Mouse (Mus musculus): ENCODE results near the gene Pex7.

The Pex7 gene

DNA sequence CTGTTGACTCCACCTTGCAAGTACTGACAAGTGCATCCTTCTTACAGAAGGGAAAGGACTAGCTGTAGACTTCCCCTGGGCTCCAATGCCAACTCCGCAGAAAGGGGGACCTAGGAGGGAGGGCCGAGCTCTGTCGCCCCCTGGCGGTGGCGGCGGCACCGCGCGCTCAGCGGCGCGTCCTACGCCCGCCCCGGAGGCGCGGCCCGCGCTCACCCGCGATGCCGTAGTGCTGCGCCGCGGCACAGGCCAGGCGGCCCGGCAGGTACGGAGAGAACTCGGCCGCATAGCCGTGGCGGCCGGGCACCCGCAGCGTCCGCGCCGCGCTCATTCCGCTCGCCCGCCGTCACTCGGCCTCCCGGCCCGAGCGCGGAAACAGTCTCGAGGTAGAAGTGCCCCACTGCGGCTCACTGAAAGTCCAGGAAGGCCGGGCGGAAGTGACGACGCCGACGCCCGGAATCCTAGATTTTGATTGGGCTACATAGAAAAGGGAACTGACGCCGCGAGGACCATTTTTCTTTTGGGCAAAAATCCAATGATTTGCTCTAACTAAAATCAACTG, at the start of gene Pex7:
Pex7 (minus strand) TSS at position 444 of the 559 bp plus-strand sequence.
- peak; percentile 91 for DNase-seq (ENCODE audit: low read depth, low spot score)

DNA sequence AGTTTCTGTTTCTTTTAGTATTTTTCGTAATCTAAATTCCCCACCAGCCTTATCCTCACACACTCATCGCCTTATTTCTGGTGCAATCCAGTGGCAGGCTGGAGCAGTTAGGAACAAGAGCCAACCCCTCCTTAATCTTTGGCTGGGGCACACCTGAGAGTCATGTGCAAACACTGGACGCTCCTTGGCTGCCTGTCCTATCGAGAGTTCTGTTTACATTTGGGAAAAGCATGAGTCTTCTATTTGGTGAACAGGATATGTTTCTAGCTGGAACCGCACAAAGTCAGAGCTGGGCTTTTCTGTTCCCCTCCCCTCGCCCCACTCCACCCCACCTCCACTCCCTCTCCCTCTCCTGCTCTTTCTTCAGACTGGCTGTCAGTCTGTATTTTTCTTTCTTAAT, 49.3 kb upstream of the Pex7 start:
- no peak for DNase-seq (ENCODE audit: low read depth, low spot score)

DNA sequence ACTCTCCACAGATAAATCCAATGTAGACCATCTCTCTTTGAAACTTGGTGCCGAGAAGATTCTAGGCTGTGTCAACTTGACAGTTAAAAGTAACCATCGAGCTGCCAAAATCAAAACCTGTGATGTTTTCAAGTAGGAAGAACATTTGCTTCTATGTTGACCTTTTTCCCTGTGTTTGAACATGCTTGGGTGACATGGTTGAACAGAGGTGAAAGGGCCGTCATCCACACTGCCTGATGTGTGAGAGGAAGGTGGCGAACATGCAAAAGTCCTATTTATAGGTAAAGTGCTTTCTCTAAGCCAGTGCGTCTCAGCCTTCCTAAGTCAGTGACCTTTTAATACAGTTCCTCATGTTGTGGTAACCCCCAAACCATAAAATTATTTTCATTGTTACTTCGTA, 48.3 kb upstream of the Pex7 start:
- DNase-seq (ENCODE audit: low read depth, low spot score) = no peak

DNA sequence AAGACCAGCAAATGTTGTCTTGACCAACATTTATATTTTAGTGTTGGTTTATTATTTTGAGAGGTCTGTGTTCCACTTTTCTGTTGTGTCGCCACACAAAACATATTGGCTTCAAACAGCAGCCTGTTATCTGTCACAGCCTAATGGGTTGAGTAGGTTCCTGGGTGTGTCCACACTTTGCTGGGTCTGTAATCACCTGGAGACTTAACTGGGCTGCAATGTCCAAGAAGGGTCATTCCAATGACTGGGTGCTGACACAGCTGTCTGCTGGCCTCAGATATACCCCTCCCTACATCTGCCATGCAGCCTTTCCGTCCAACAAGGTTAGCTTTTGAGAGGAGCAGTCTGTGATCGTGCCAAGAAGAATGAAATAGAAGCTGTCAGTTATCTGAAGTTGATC, 47.1 kb upstream of the Pex7 start:
- DNase-seq (ENCODE audit: low read depth, low spot score) = no peak

DNA sequence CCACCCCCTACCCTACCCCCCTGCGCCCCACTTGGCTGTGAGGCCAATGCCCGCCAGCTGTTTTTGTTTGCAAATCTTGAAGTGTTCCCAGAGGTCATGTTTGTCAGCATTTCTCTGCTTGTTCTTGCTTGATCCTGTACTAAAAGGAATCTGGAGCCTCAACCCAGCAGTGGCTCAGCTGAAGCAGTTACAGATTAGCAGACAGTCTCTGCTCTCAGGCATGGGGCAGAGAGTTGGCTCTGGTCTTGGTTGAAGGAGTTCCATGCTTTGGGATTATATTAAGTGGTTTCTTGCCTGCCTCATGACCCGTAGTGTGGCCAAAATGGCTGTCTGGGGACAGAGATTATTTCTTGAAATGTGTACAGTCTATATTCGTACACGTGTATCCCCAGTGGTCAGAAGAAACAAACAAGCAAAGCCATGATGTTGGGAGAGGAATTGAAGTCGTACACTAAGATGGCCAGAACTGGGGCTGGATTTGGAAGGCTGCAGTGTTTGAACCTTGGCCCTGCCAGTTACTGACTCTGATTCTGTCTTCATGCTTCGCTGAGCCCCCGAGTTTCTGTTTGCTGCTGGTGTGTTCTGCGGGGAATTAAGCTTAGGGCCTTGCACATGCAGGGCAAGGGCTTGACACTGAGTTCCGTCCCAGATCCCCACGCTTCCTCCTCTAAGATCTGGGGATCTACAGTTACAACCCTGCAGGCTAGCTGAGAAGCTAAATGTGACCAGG, 45.7 kb upstream of the Pex7 start:
- DNase-seq (ENCODE audit: low read depth, low spot score) = no peak

DNA sequence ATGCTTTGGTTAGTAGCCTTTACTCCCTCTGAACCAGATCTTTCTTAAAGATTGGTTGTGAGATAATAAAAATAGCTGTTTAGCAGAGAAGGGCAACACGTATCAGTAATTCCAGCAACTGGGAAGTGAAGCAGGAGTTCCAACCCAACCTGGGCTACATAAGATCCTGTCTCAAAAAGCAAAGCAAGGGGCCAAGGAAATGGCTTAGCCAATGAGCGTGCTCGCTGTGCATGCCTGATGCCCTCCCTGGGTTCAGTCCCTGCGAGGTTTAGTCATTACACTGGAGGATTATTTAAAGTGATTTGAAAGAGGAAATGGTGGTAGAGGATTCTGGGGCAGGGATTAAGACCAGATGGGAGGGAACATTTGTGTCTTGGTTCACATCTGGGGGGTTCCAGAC, 41.6 kb upstream of the Pex7 start:
- no peak for DNase-seq (ENCODE audit: low read depth, low spot score)

DNA sequence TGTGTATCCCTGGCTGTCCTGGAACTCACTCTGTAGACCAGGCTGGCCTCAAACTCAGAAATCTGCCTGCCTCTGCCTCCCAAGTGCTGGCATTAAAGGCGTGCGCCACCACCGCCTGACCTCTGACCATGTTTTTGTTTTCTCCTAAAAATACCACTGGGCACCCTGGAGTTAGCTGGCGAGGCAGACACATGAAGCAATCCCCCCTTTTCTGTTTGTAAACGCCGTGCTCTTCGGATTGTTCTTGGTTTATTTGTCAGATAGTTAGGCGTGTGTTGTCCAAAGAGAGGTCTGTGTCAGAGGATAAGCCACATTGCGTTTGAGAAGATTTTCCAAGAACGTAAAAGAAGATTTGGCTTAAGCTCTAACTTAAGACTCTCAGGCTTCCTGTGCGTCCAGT, 40.9 kb upstream of the Pex7 start:
- no peak for DNase-seq (ENCODE audit: low read depth, low spot score)

DNA sequence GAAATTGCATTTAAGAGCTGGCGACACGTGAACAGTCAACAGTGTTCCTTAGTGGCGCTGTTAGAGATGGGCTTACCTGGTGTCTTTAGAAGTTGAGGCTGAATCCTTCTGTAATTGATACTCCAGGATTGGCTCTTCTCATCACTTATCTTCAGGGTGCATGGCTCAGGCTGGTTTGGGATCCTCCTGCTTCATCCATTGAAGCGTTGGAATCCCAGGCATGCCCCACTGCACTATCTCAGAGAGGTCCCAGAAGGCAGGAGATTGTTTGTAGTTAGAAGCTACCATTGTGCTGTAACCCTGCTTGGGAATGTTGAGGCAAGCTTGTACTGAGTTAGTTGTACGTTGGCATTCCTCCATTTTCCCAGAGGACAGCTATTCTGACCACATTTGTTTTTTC, 40.4 kb upstream of the Pex7 start:
- DNase-seq (ENCODE audit: low read depth, low spot score) = no peak

DNA sequence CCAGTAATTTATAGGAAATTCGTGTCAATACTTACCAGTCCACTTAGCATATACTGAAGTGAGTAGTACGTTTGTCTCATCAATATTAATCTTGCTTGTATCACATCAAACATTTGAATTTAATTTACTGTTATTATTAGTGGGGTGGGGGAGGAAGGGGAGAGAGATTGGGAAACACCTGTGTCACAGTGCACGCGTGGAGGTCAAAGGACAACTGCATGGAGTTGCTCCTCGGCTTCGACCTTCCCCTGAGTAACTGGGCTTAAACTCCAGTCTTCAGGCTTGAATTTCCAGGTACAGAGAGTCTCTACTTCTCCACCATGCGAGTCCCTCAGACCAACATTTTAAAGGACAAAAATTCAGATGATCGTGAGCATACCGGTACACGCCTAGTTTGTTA, 40.0 kb upstream of the Pex7 start:
- no peak for DNase-seq (ENCODE audit: low read depth, low spot score)

DNA sequence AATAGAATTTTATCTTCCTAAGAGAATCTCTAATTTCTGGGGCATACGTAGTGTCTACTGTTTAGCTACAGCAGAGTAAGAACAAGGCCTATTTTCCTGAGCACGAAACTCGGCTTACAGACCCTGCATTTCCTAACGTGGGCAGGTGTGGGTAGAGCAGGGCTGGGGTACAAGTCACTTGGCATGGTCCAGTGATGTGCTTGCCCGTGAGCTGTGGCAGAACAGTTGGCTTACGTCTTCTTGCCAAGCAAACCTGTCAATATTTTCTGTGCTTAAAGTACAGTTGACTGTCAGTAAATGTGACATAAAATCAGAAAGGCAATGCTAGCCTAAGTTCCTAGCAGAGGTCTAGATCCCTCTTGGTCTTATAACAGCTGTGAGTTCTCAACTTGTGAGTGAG, 39.2 kb upstream of the Pex7 start:
- DNase-seq (ENCODE audit: low read depth, low spot score) = no peak

DNA sequence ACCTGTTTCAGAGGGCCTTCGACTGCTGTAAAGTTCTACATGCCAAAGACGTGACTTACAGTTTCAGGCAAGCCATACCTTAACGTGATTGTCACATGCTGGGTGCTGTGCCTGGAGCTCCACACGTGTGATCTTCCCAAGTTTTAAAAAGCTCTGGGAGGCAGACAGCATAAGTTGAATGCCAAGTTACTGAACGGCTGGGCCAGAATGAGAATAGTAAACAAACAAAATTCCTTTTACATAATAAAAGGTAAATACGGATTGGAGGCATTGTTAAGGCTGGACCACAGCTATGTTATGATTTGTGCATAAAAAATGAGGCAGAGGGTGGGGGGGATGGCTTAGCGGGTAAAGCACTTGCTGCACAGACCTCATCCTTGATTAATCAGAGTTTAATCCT, 38.2 kb upstream of the Pex7 start:
- DNase-seq (ENCODE audit: low read depth, low spot score) = no peak

DNA sequence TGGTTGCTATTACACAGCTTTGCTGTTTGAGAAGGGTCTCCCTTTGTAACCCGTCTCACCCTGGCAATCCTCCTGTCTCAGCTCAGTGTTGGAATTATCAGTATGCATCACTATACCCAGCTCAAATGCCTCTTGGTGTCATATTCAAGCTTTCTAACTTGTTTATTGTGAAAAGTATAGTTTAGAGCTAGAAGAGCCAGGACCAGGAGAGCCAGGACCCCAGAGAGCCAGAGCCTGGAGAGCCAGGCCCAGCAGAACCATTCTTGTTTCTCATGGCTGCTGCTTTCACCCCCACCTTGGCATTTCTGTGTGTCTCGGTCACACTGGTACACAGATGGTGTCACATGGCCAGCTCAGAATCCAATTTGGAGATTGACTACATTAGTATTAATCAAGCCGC, 35.1 kb upstream of the Pex7 start:
- DNase-seq (ENCODE audit: low read depth, low spot score) = no peak

DNA sequence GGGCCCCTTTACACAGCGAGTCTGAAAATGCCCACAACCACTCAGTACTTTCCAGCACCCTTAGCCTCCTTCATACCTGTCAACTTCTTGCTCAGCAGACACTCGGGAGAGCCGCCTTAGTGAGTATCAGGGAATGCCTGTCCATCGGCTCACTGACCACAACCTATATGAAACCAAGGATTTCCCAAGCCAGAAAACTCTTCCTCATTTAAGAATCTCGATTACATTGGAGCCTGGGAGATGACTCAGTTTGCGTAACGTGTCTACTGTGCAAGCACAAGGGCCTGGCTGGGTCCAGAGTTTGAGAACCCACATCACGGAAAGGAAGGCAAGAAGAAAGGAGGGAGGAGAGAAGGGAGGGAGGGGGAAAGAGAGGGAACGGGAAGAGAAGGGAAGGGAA, 34.4 kb upstream of the Pex7 start:
- no peak for DNase-seq (ENCODE audit: low read depth, low spot score)

DNA sequence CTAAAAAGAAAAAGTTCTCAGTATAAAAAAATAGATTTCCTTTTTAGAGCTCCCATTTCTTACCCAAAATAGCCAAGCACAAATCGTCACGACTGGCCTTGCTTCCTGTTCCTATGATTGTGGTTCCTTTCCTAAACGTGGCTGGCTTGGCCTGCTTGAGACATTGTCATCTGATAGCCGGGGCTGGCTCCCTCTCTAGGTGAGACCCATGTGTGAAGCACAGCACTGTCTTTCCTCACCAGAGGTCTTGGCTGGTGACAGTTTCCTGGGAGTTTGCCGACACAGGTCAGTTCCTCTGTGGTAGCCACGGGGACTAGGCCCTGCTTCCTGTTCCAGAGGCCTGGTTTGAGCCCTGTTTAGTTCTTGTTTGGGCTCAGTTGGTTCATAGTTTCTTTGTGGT, 33.6 kb upstream of the Pex7 start:
- DNase-seq (ENCODE audit: low read depth, low spot score) = no peak

DNA sequence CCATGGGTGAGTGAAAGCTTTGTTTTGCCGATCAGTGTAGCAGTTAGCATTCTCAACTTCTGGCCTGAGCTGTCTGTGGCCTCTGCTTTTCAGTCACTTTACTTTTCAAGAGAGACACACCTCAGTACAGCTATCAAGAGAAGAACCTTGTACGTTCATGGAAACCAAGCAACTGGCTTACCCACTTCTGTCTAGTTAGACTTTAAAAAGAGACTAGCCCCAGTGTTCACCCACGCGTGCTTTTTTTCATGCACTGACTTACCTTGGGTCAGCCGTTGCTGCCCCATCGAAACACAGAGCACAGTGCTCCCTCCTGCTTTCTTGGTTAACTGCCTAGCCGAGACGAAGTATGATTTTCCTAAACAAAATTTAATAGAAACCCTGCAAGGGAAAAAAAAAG, 33.1 kb upstream of the Pex7 start:
- no peak for DNase-seq (ENCODE audit: low read depth, low spot score)

DNA sequence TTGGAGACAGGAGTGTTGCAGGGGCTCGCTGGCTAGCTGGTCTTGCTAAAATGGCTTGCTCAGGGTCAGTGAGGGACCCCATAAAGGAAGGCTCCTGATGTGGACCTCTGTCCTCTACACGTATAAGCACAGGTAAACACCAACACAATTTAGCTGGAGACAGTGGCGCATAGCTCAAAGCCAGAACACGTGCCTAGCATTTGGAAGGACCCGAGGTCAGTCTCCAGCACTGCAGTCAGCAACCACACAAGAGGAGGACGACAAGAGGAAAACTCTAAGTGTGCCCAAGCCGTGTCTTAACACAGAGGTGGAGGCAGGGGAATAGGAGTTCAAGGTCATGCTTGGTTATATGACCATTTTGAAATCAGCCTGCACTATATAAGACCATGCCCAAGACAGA, 32.6 kb upstream of the Pex7 start:
- DNase-seq (ENCODE audit: low read depth, low spot score) = no peak

DNA sequence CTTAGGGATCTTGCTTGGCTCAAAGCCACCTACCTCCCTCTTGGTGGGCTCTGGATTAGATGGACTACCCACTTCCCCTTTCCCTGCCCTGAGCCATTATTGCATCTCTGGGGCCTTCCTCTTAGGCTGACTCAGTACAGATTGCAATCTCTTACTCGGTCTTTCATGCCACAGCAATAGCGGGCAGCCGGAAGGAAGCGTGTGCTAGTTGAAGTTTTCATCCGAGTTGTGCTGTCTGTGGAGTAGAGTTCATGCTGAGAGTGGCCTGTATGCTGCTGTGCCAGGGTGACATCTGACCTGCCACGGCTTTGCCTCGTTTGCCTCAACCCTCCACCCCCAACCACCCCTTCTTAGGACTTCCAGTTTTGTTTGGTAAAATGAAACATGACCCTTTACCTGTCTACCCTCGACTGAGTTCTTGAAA, 31.8 kb upstream of the Pex7 start:
- no peak for DNase-seq (ENCODE audit: low read depth, low spot score)

DNA sequence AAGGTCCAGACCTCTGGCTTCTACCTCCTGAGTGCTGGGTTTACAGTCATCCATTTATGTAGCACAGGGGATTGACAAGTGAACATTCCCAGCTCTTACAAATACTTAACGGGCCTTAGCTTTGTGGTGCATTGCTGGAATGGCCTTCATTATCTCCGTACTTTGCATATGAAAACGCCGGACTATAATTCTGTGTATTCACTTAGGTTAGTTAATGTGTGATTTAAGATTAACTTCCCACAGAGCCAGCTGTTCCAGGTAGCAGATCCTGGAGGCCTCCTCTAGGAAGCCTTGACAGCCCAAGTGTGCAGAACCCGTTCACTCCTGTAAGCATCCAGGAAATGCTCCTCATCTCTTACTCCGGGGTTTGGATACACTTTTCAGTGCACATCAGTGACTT, 31.2 kb upstream of the Pex7 start:
- no peak for DNase-seq (ENCODE audit: low read depth, low spot score)

DNA sequence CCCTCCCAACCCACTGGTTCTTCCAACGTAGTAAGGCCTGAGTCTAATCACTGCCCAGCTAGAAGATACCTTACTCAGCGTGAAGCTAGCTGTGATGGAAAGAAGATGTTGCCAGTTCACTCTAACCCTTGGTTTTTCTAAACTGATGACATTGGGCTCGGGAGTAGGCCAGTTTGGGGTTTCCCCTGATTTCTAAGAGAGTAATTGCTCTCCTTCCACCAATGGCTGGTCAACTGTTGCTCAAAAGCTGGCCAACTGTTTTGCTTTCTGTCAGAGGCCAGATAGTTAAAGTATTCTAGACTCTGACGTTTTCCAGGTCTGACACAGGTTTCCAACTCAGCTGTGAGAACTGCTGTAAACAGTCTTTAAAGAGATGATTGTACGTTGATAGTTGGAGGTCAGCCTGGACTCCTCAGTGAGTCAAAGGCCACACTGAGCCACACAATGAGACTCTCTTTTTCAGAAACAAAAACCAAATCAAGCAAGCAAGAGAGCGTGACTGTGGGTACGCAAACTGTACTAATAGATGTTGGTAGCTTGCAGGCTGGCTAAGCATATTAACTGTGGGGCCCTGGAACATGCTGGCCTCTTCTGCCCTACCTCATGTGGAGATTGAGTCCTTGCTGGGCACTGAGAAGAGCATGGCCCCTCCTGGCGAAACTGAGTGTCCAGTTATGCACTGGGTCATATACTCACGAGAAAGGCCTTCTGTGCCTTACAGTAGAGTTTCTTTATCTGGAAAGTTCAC, 29.6 kb upstream of the Pex7 start:
- no peak for DNase-seq (ENCODE audit: low read depth, low spot score)

DNA sequence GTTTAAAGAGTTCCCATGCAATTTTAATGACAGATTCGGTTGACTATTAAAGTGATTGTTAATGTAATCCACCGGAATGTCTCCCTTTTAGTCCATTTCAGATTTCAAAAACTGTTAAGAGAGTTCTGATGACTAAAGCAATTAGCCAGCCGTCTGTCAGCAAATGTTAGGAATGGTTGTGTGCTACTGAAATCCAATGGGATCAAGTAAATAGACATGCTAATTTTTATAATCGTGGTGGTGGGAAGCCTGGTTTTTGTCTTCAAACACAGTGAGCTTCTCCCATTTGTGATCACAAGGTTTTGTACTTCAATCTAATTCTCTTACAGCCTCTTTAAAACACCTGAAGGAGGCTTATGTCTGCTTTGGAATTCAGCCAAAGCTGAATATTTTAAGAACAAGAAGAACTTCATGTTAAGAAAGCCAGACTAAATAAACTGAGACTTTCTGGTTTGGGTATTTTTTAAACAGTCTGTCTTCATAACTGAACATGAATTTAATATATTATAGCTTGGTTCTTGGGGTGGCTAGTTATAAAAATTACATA, 28.4 kb upstream of the Pex7 start:
- no peak for DNase-seq (ENCODE audit: low read depth, low spot score)

DNA sequence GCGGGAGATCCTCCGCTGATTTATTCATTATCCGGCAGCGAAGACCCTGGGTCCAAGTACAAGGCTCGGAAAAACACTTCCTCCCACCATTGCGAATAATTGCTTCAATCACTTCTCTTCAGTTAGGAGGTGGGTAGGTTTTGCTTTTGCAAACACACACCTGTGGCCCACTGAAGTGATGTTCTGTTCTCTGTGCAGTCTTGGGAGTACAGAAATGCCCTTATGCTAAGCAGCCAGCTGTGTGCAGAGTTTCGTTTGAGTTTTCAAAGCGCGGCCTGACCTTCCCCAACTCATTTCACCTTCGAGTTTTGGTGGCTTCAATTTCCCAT, 27.8 kb upstream of the Pex7 start:
- no peak for DNase-seq (ENCODE audit: low read depth, low spot score)

DNA sequence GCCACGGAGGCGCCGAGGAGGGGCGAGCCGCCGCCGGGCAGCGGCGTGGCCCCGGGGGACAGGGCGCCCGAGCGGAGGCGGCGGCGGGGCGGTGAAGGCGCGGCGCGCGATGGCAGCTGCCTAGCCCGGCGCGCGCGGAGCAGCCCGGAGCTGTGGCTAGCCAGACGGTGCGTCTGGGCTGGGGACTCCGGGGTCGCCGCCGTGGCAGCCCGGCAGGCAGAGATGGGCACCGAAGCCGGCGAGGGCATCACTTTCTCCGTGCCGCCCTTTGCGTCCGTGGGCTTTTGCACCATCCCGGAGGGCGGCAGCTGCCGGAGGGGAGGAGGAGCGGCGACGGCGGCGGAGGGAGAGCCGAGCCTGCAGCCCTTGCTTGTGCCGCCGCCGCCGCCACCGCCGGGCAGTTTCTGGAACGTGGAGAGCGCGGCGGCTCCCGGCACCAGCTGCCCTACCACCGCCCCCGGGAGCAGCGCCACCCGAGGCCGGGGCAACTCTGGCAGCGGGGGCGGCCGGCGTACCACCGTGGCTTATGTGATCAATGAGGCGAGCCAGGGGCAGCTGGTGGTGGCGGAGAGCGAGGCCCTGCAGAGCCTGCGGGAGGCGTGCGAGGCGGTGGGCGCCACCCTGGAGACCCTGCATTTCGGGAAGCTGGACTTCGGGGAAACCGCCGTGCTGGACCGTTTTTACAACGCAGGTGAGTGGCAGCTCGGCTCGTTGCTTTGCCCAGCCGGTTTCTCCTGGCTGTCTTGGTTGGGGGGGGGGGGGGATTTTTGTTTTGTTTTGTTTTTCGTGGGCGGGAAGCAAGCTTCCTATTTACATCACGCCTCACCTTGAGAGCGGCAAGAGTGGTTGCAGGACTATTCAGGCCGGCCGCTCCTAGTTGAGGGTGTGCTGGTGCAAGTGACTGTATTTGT, 27.1 kb upstream of the Pex7 start, which contains the start of gene Map3k5:
Map3k5 (plus strand) TSS at position 89 of the 911 bp plus-strand sequence.
- no peak for DNase-seq (ENCODE audit: low read depth, low spot score)

All from retina, adult 2 months (tissue).